Mouse (Mus musculus): ENCODE data around the gene Kcnn1. TPM values are rescaled to one million over a fixed set of nuclear protein-coding genes. Genes with fewer than 3 reads are reported as not detected.
"Not testable (repeated sequence)": the region's sequence is repeated elsewhere in the genome, so short reads cannot be mapped to it uniquely, and the experiment has no call there.

Gene Kcnn1
- polyA plus RNA-seq, 2 experiments: 2.5 to 9.1 TPM

- no peak for TF ChIP-seq POLR2A (IDR thresholded peaks at IDR 0.05; ENCODE audit: borderline replicate concordance, extremely low read depth, insufficient read depth, insufficient read length)
- 69% methylated on average over 2 of the region's 2 CpGs for WGBS
- H3K9ac ChIP-seq (ENCODE audit: low read depth, low read length, severe bottlenecking): no peak overlapping the region
- H3K4me3 ChIP-seq (replicated peaks; ENCODE audit: low read length): no peak overlapping the region
- peaks cover 17% of the 10 kb centered on the region for H3K36me3 ChIP-seq (ENCODE audit: control insufficient read depth, insufficient read depth, low read length)
- no peak for ATAC-seq (ENCODE audit: low FRiP score, low read depth)
- no peak for DNase-seq (ENCODE audit: low spot score)
- H3K27ac ChIP-seq (replicated peaks; ENCODE audit: low read depth, low read length): no peak overlapping the region
- H3K9me3 ChIP-seq (ENCODE audit: control insufficient read depth, low read length): no peaks in the 10 kb centered on the region
- H3K4me2 ChIP-seq (replicated peaks; ENCODE audit: low read depth, low read length, severe bottlenecking): no peak overlapping the region
- H3K4me1 ChIP-seq (ENCODE audit: control insufficient read depth, insufficient read depth, low read length): peaks cover 6% of the 10 kb centered on the region; the same call in 1 of the 2 replicates
- H3K27me3 ChIP-seq (ENCODE audit: control insufficient read depth, insufficient read depth, low read length): no peaks in the 10 kb centered on the region
Observed at GRCm38 (mm10) chr8:70899226-70899625, 36.2 kb upstream of the Kcnn1 start.

GRCm38 (mm10) chr8:70898661-70899198 is 35.7 kb upstream of the Kcnn1 start:
- Histone ChIP-seq H3K4me1 (ENCODE audit: control insufficient read depth, insufficient read depth, low read length) (peaks cover 6% of the 10 kb centered on the region; the same call in 1 of the 2 replicates), H3K4me2 (replicated peaks; ENCODE audit: low read depth, low read length, severe bottlenecking) (no peak overlapping the region), H3K27me3 (ENCODE audit: control insufficient read depth, insufficient read depth, low read length) (no peaks in the 10 kb centered on the region), H3K27ac (replicated peaks; ENCODE audit: low read depth, low read length) (no peak overlapping the region), H3K9ac (ENCODE audit: low read depth, low read length, severe bottlenecking) (peak overlapping the region; percentile 67; the same call in 1 of the 2 replicates), H3K9me3 (ENCODE audit: control insufficient read depth, low read length) (no peaks in the 10 kb centered on the region), H3K4me3 (replicated peaks; ENCODE audit: low read length) (no peak overlapping the region), H3K36me3 (ENCODE audit: control insufficient read depth, insufficient read depth, low read length) (peaks cover 22% of the 10 kb centered on the region)
- ATAC-seq (ENCODE audit: low FRiP score, low read depth) (no peak), DNase-seq (ENCODE audit: low spot score) (no peak)
- TF ChIP-seq POLR2A (IDR thresholded peaks at IDR 0.05; ENCODE audit: borderline replicate concordance, extremely low read depth, insufficient read depth, insufficient read length): no peak
- 36% methylated on average over 2 of the region's 2 CpGs for WGBS

GRCm38 (mm10) chr8:70897681-70898413 is 34.8 kb upstream of the Kcnn1 start:
- 0% methylated on average over 20 of the region's 20 CpGs for WGBS
- Histone ChIP-seq H3K27me3 (ENCODE audit: control insufficient read depth, insufficient read depth, low read length) (peaks cover 9% of the 10 kb centered on the region), H3K4me2 (replicated peaks; ENCODE audit: low read depth, low read length, severe bottlenecking) (peak overlapping the region; percentile 92), H3K4me1 (ENCODE audit: control insufficient read depth, insufficient read depth, low read length) (peaks cover 6% of the 10 kb centered on the region; the same call in 1 of the 2 replicates), H3K9ac (ENCODE audit: low read depth, low read length, severe bottlenecking) (peak overlapping the region; percentile 67), H3K27ac (replicated peaks; ENCODE audit: low read depth, low read length) (peak overlapping the region; percentile 77), H3K4me3 (replicated peaks; ENCODE audit: low read length) (peak overlapping the region; percentile 77), H3K36me3 (ENCODE audit: control insufficient read depth, insufficient read depth, low read length) (peaks cover 30% of the 10 kb centered on the region), H3K9me3 (ENCODE audit: control insufficient read depth, low read length) (no peaks in the 10 kb centered on the region)
- DNase-seq (ENCODE audit: low spot score) (peak; percentile 81), ATAC-seq (ENCODE audit: low FRiP score, low read depth) (peak; percentile 38)
- TF ChIP-seq POLR2A (IDR thresholded peaks at IDR 0.05; ENCODE audit: borderline replicate concordance, extremely low read depth, insufficient read depth, insufficient read length): no peak

GRCm38 (mm10) chr8:70897021-70897680 is 34.1 kb upstream of the Kcnn1 start, which contains the start of gene Rpl18a:
Gene Rpl18a, minus strand, starts transcription at chr8:70897412.
- H3K27me3 ChIP-seq (ENCODE audit: control insufficient read depth, insufficient read depth, low read length): peaks cover 16% of the 10 kb centered on the region
- peak; percentile 87; the same call in 1 of the 2 replicates for TF ChIP-seq POLR2A (IDR thresholded peaks at IDR 0.05; ENCODE audit: borderline replicate concordance, extremely low read depth, insufficient read depth, insufficient read length)
- peaks cover 30% of the 10 kb centered on the region for H3K36me3 ChIP-seq (ENCODE audit: control insufficient read depth, insufficient read depth, low read length)
- under 1% methylated on average over 60 of the region's 60 CpGs for WGBS
- H3K27ac ChIP-seq (replicated peaks; ENCODE audit: low read depth, low read length): peak within 1 kb of the TSS; percentile 77
- peaks cover 10% of the 10 kb centered on the region for H3K4me1 ChIP-seq (ENCODE audit: control insufficient read depth, insufficient read depth, low read length)
- no peaks in the 10 kb centered on the region for H3K9me3 ChIP-seq (ENCODE audit: control insufficient read depth, low read length)
- H3K4me2 ChIP-seq (replicated peaks; ENCODE audit: low read depth, low read length, severe bottlenecking): peak within 1 kb of the TSS; percentile 94
- DNase-seq (ENCODE audit: low spot score) (peak; percentile 99), ATAC-seq (ENCODE audit: low FRiP score, low read depth) (peak; percentile 98)
- H3K4me3 ChIP-seq (replicated peaks; ENCODE audit: low read length): peak within 1 kb of the TSS; percentile 77
- H3K9ac ChIP-seq (ENCODE audit: low read depth, low read length, severe bottlenecking): peak within 1 kb of the TSS; percentile 88

DNA sequence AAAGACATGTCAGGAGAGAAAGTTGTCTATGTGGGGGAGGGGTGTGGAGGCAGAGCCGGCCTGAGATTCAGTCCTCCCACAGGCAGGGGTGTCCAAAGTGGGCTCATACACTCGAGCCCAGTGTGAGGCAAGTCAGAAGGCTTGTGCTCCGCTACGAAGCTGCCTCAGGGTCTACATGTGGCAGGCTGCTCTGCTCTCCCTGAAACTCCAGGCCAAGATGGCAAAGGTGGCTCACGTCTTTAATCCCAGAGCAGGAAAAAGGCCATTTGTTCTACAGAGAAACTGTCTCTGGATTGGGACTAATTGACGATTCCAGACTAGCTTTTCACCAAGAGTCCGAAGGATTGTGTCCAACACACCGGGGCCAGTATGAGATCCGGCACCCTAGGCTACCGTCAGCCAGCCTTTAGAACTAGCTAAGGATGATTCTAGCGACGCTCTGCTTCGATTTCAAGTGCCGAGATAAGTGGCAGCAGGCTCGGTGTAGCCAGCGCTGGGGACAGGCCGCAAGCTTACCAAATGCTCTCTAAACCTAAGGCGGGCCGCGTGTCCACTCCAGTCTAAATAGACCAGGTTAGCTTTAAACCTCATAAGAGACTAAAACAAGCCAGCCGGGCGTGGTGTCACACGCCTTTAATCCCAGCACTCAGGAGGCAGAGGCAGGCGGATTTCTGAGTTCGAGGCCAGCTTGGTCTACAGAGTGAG is 33.4 kb upstream of the Kcnn1 start:
- no peak for DNase-seq (ENCODE audit: low spot score)

DNA sequence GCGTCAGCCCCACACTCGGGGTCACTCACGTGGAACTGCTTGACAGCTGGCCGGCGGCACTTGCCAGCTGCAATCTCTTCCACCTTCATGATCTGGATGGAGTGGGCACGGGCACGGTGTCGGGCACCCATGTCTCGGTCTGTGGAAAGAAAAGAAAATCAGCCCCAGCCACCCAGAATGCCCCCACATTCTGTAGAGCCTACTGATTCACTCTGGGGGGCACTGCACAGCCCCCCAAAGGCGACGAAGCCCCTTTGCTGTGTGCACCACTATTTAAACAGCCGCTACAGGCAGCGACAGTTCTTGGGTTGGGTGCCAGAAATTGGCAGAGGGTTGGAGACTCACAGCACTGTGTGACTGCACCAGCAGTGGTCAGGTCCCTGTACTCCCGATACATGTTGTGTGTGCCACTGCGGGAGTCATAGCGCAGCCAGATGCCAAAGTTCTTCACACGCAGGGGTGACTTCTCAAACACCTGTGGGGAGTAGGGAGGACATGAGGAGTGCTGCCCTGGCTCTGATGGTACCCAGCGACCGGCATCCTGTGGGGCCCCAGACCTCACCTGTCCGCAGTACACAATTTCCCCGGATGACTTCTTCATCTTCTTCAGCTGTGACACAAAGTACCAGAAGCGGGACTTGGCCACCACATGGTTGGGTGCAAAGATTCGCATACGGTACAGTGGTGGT is 32.7 kb upstream of the Kcnn1 start:
- Histone ChIP-seq H3K4me2 (replicated peaks; ENCODE audit: low read depth, low read length, severe bottlenecking) (peak overlapping the region; percentile 94), H3K4me3 (replicated peaks; ENCODE audit: low read length) (peak overlapping the region; percentile 77), H3K9ac (ENCODE audit: low read depth, low read length, severe bottlenecking) (0 out of 2 replicates have a peak overlapping the region, but pooled peaks have one; percentile 88), H3K36me3 (ENCODE audit: control insufficient read depth, insufficient read depth, low read length) (peaks cover 30% of the 10 kb centered on the region), H3K27me3 (ENCODE audit: control insufficient read depth, insufficient read depth, low read length) (peaks cover 30% of the 10 kb centered on the region)
- 87% methylated on average over 22 of the region's 24 CpGs for WGBS
- not testable (repeated sequence) for H3K4me1 ChIP-seq (ENCODE audit: control insufficient read depth, insufficient read depth, low read length); DNase-seq (ENCODE audit: low spot score); H3K27ac ChIP-seq (replicated peaks; ENCODE audit: low read depth, low read length); H3K9me3 ChIP-seq (ENCODE audit: control insufficient read depth, low read length); ATAC-seq (ENCODE audit: low FRiP score, low read depth)

More for the DNA sequence above, 33.4 kb upstream of the Kcnn1 start:
- peak overlapping the region; percentile 94 for H3K4me2 ChIP-seq (replicated peaks; ENCODE audit: low read depth, low read length, severe bottlenecking)
- no peak for ATAC-seq (ENCODE audit: low FRiP score, low read depth)
- H3K27me3 ChIP-seq (ENCODE audit: control insufficient read depth, insufficient read depth, low read length): peaks cover 22% of the 10 kb centered on the region
- TF ChIP-seq POLR2A (IDR thresholded peaks at IDR 0.05; ENCODE audit: borderline replicate concordance, extremely low read depth, insufficient read depth, insufficient read length): no peak
- H3K27ac ChIP-seq (replicated peaks; ENCODE audit: low read depth, low read length): 0 out of 2 replicates have a peak overlapping the region, but pooled peaks have one; percentile 49
- no peaks in the 10 kb centered on the region for H3K9me3 ChIP-seq (ENCODE audit: control insufficient read depth, low read length)
- peaks cover 30% of the 10 kb centered on the region for H3K36me3 ChIP-seq (ENCODE audit: control insufficient read depth, insufficient read depth, low read length)
- H3K9ac ChIP-seq (ENCODE audit: low read depth, low read length, severe bottlenecking): peak overlapping the region; percentile 88
- WGBS: 4% methylated on average over 25 of the region's 25 CpGs
- peaks cover 10% of the 10 kb centered on the region for H3K4me1 ChIP-seq (ENCODE audit: control insufficient read depth, insufficient read depth, low read length)
- peak overlapping the region; percentile 77 for H3K4me3 ChIP-seq (replicated peaks; ENCODE audit: low read length)
